Mouse (Mus musculus): ENCODE data around the gene Nlk.

Nlk gene

DNA sequence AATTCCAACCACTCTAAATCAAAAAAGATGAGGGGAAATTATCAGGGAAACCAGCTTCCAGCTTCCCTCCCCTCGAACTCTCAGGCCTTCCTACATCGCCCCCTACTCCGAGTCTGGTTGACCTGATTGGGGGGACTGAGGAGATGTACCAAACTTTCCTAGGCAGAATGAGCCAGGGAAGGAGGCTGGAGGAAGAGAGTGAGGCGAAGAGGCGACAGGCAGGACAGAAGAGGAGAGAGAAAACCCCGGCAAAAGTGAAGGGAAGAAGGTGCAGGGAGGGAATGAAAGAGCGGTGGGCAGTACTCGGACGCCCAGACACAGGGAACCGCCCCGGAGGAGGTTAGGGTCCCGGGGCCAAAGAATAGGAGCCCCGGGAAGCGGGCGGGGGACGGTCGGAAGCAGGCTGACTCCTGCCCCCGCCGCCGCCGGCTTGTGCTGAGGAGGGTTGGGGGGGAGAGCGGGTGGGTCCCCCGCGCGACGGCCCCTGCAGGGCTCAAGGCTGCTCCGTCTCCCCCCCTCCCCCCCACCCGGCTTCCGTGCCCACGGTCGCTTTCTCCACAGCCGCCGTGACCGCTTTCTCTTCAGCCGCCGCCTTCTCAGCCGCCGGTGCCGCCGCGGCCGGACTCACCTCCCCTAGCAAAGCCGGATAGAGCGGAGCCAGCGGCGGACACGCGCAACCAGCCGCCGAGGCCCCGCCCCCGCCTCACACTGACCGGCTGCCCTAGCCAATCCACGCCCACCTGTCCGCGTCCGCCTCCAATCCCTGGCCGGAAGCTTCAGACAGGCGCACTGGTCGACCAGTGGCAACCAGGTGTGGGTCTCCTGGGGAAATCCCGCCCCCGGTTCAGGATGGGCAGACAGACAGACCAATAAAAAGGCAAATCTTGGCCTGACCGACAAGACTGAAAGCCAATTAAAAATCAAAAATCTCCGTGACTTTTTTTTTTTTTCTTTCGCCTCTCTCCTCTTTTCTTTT, at the start of gene Nlk:
Gene Nlk, minus strand, starts transcription at position 597 of the 976 bp plus-strand sequence.
- peak; percentile 100 for DNase-seq

DNA sequence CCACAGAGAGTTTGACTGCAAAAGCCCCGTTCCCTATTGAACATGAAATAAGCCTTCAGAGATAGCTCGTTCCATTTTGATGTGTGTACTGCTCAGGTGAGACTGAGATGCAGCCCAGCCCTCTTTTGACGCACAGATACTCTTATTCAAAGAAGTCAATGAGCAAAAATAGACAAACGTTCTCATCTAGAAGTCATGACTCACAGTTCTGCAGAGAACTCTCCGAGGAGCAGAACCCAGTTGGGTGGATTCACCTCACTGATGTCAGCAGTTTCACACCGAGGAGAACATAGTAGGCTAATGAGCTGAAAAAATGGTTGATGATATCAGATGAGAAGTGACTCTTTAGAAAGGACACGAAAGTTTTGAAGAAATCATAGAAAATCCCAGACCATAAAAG, 49.1 kb upstream of the Nlk start:
- DNase-seq, result no peak

DNA sequence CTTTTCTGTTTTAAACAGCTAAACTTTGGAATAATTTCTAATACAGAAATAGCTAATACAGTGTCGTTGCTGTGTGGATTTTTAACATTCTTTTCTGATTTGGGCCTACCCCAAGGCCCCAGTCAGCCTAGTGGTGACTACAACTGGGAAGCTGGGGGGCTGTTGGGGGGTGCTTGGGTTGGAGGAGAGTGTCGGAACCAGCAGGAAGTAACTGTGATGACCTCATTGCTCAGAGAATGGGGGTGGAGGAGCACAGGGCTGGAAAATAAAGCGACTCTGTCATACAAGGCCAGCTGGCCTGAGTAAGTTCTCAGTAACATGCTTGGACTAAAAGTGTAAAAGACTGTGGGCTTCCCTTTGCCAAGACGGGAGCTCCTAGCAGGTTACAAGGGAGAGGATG, 48.3 kb upstream of the Nlk start:
- DNase-seq, result peak; percentile 92

DNA sequence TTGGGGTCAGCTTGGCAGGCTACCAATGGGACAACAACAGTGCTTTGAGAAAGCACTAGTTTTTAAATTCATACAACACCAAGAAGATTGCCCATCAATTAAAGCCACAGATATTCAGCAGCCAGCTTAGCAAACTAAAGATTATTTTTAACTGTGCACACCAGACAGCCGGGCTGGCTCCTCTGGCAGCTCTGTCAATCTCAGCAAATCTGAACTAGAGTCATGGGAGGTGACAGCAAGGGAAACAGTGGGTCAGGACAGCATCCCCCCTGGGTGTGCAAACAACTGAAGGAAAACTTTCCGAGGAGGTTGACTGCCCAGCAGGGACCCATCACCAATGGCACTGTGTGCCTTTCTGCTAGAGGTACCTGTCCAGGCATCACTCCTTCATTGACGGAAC, 45.3 kb upstream of the Nlk start:
- no peak for DNase-seq

DNA sequence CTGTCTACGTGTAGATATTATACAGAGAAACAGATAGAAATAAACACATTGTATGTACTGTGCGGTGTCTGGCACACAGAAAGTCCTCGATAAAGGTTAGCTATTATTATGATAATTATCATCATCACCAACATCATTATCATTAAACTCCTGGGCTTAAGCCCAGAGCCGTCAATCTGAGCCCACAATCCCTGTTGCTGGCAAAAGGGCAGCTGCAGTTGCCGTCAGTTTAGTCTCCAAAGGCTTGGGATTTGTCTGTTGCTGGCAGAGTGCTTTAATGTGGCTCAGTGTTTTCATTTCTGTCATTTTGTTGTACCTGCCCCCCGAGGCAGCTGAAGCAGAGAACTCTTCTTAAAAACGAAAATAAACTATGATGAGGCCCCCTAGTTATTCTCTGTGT, 44.8 kb upstream of the Nlk start:
- DNase-seq, result no peak

DNA sequence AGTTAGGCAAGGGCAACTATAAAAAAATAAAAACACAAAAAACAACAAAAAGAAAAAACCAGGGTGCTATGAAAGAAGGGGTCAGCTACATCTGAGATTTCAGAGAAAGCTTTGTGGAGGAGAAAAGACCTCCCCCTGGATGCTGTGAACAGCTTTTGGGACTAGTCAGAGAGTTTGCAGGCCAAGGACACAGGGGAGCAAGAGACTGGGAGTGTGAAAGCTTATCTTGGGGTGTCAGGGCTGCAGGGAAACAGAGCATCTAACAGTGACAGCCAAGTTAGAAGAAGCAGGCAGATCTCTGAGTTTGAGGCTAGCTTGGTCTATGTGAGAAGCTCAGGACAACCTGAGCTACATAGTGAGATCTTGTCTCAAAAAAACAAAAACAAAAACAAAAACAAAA, 42.2 kb upstream of the Nlk start:
- DNase-seq, result no peak

DNA sequence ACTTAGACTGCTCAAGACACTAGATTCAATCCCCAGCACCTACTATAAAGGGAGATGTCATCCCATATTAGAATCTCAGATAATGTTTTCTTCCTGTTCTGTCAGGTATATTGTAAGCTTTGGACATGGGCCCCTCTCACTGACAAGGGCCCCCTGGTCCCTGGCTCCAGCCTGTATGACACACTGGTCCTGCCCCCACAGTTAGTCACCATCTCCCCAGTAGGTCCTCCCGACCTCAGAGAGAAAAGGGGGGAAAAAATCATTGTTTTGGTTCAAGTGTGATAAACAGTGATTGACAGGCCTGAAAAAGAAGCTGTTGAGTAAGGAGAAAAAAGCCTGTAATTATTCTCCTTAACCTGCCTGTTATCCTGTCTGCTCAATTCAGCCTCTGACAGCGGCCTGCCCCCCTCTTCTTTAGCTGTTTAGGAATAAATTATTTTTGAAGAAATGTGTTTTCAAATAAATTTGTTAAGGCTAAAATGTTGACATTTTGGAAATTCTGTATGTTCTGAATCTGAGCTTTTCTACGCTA, 39.8 kb upstream of the Nlk start:
- no peak for DNase-seq

DNA sequence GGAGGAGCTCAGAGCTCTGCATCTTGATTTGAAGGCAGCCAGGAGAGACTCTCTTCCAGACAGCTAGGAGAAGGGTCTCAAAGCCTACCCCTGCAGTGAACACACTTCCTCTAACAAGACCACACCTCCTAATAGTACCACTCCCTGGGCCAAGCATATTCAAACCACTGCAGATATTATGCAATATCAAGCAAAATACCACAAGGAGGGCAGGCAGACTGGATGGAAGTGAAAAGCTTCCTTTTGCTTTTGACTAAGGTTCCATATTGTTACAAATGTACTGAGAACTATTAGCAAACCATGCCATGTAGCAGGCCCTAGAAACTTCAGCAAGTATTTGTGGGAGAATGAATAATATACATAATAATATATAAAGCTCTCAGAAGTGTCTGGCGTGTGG, 38.0 kb upstream of the Nlk start:
- DNase-seq, result no peak

DNA sequence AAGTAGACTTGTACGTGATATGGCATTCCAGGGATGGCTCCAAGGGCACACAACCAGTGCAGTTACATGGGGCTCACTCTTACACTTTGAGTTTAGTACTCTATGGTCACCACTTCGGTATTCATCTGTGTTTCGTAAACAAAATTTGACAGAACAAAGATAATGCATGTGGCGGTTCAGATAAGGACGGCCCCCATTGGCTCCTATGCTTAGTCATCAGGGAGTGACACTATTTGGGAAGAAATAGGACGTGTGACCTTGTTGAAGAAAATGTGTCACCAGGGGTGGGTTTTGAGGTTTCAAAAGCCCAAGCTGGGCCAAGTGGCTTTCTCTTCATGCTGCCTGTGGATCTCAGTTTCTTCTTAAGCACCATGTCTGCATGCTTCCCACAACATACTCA, 35.4 kb upstream of the Nlk start:
- no peak for DNase-seq

DNA sequence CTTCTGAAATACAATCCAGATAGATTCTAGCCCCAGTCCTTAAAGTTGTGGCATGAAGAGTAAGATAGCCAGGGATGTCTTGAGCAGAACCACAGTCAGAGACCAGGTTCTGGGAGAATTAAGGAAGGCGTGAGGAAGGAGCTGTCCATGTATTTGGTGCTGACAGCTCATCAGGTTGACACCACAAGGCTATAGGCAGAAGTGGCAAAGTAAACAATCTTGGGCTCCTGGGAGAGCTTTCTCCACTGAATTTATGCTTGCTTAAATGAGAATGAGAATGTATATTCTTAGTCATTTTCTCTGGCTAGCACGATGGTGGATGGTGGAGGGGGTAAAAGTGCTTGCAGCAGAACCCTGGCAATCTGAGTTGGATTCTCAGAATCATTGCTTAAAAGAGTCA, 33.7 kb upstream of the Nlk start:
- no peak for DNase-seq

DNA sequence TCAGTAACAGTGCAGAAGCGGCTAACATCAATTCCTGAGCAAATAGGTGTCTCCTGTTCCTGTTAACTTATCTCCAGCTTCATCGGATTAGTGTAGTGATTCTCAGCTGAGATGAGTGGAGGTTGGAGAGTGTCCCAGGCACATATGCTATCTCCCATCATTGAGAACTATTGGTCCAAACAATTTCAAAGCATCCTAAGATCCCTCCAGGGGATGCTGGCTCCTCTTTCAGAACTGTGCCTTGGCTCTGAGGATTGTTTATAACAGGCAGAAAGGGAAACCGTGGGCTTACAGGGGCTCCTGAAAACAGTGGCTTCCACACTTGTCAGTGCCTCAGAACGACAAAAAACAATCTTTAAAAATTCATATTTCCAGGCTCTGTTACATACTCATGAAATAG, 30.9 kb upstream of the Nlk start:
- DNase-seq, result no peak

DNA sequence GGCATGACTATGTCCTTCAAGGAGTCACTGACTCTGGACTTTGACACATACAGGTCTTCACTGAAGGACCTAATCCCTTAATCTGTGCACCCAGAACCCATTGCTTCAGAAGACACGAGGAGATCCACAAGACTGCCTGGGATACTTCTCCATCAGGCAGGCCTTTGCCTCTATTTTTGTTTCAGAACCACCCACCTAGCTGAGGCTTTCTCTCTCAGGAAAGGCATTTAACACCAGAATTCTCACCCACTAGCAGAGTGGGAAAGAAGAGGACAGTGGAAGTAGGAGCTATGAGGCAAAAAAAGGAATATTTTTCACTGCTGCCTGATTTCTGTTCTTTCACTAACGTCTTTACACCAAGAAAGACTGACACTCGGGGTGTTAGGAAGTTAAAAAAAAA, 29.2 kb upstream of the Nlk start:
- DNase-seq, result no peak

DNA sequence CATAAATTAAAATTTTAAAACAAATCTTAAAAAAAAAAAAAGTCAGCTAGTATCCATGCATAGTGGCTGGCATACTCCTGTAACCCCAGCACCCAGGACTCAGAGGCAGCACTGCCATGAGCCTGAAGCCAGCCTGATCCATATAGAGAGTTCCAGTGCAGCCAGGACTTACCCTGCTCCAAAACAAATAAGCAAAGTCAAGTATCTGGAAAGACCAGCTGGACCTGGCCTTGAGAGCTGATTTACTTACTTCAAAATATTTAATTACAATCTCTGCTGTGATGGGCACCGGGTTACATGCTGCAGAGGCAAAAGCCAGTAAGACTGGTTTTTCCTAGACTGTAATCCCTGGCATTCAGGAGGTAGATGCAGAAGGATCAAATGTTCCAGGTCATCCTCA, 27.6 kb upstream of the Nlk start:
- DNase-seq, result no peak

DNA sequence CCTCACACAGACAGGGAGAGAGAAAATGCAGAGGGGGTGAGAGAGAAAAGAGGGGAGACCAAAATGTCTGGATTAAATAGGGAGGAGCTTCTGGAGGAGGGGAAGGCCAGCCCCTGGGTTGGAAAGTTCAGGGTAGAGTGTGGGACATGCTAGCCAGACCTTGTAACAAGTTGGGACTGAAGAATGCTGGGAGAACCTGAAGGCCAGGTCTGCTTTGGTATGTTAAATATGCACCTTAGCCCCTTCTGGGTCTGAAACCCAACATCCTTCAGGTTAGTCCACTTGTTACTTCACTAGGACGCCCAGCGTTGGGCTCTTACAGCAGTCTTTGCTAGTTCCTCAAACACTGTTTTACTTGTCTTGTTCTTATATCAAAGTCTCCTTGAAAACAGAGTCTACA, 24.2 kb upstream of the Nlk start:
- no peak for DNase-seq

DNA sequence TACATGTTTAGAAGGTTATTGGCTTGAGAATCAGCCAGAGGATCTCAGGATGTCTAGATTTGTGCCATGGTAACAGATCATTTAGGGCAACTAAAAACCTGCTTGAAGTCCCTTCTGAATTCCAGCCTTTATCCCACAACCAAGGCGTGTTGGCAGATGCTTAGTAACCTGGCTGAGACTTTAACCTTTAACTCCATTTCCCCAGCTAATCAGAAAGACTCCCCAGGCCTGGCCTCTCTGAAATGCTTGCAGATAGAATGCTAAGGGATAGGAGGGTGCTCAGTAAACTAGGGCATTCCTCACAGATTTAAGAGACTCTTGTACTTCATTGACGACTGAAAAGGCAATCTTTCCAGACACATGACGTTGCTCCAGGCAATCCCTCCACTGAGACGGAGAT, 20.5 kb upstream of the Nlk start:
- DNase-seq, result no peak

DNA sequence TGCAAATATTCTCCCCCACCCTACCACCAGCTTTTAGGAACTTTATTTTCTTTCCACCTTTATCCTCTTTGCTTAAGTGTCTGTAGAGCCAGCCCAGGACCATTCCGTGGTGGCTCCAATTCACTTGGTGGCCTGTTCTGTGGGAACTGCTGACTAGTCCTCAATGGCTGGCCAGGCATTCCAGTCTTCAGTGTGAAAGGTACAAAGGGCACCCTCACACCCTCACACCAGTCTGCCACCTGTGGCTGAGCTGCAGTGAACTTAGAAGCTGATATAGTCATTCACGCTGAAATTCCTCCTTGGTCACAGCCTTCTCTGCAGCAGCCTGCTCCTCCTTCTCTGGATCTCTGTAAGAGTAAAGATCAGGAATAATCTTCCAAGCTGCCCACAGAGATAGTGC, 11.5 kb upstream of the Nlk start:
- DNase-seq, result peak; percentile 45

DNA sequence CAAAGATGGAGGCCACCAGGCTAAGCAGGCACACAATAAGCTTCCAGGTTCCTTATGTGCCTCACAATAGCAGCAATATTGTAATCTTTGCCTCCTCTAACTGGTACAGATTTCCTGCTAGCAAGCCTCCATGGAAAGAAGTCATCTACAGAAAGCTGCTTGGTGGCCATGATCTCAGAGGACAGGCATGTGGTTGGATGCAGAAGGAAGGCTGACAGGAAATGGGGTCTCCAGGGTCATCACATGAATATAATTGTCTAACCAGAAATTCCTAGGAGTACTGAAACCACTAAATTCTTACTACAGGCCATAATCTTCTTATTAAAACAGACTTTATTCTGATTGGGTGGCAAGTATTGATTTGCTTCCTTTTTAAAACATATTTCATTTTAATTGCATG, 8.9 kb upstream of the Nlk start:
- DNase-seq, result peak; percentile 70

DNA sequence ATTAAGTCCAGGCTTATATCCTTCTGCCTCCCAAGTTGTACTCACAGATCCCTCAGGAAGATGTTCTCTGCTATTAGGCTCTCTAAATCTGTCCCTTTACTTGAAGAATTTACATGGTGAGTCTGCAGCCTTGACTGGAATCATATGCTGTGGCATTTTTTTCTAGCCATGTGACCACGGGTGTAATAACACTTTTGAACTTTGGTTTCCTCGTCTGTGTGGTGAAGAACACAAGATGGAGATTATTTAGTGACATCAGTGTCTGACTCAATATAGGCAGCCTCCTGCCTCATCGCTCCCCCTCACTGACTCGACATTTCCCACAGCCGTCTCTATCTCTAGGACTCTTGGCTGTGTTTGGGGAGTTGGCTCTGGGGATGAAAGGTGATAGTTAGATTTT, 5.9 kb upstream of the Nlk start:
- peak; percentile 53 for DNase-seq

DNA sequence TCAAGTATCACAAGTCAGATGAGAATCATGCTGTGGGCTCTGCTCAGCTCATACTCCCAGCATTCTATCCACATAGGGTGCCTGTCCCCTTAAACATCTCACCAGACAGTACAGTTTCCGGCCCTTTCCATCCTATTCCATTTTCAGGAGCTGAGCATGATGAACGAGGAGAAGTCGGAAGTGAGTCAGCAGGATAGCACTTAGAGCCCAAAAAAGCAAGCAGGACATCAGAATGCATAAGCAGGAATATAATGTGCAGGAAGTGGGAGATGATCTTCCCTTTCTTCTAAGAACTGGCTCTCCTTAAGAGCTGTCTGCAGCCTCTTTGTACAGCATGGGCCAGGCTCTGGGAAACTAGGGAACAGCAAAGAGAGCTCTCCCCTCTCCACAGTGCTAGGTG, 5.1 kb upstream of the Nlk start:
- peak; percentile 83 for DNase-seq

DNA sequence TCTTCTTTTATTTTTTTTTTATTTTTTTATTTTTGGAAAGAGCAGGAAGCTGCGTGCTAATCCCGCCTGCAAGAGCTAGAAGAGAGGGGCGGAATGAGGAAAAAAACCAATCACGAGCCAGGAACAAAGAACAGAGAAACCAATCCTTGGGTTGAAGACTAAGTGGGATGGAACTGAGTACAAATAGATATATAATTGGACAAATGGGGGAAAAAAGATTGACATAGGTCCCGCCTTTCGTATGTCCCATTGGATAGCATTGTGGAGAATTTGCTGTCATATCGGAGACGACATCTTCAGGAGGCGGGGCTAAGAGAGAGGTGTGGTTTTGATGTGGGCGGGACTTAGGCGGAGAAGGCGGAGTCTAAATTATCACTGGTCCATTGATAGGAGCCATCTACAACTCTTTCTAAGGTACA, 589 bp upstream of the Nlk start:
- peak; percentile 99 for DNase-seq

DNA sequence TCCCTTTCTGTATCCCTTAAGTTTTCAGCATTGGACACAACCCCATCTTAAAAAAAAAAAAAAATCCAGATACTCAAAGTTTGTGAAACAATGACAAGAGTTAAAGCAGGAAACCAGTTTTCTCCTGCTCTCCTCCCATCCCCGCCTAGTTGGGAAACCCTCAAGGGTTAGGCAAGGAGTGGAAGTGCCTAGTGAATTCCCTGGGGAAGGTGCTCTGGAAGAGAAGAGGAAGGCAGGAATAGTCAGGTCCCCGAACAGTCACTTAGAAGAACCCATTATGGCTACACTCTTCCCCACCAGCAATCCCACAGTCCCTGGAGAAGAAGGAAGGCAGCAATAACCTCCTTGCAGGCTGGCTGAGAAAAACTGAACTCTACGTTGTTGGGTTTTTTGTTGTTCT, 2.9 kb downstream of the Nlk start:
- DNase-seq, result peak; percentile 93

DNA sequence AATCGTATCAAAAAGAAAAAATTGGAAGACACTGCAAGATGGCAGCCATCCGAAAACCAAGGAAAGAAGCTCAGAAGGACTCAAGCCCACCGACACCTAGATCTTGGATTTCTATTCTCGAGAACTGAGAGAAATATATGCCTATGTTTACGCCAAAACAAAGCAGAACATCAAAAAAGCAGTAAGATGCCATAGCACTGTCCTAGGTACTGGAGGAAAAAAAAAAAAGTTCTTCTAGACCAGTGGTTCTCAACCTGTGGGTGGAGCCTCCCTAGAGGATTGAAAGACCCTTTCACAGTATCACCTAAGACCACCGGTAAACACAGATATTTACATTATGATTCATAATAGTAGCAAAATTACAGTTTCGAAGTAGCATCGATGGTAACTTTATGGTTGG, 3.9 kb downstream of the Nlk start:
- peak; percentile 64 for DNase-seq

DNA sequence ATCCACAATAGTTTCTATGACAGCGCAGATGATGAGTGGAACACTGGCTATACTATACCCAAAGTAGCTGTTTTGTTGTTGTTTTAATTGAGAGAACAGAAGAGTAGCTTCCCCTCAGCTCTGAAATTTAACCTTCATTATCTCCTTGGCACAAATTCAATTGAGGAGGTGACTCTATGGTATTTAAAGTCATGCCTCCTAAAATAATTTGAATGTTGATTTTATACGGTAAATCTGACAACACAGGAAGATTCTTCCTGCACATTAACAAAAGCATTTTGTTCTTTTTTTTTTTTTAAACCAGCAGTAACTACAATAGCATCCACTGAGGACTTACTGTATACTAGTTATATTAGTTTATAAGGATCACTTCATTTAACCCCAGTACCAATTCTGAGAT, 6.0 kb downstream of the Nlk start:
- DNase-seq, result no peak

DNA sequence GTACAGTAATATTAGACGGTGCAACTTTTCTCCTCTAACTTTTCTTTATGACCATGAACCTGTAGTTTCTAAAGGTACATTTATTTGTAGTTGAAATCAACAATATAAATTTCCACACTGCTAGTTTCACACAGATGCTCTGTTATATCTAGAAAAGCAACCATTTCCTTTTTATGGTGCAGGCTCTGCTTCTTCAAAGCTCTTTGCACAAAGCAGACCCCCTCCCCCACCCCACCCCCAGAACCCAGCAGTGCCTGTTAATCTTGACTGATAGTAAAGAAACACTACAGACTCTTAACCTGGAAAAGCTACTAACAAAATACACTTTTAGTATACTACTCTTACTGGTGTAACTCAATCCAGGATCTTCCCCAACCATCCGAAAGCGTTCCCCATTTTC, 6.6 kb downstream of the Nlk start:
- DNase-seq, result peak; percentile 33

DNA sequence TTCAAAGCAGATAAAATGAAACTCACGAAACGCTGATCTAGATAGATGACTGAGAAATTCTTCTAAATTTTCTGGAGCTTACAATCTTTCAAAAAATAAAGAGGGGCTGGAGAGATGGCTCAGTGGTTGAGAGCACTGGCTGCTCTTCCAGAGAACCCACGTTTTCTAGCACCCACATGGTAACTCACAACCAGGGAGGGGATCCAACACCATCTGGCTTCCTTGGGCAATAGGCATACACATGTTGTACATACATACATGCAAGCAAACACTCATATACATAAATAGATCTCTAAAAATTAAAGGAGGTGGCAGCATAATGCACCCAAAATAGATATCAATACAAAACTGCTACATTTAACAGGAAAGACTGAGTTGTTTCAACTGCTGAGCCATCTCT, 16.1 kb downstream of the Nlk start:
- peak; percentile 41 for DNase-seq
